Mouse (Mus musculus): ENCODE results near the gene Mpp2.

Mpp2 gene

DNA sequence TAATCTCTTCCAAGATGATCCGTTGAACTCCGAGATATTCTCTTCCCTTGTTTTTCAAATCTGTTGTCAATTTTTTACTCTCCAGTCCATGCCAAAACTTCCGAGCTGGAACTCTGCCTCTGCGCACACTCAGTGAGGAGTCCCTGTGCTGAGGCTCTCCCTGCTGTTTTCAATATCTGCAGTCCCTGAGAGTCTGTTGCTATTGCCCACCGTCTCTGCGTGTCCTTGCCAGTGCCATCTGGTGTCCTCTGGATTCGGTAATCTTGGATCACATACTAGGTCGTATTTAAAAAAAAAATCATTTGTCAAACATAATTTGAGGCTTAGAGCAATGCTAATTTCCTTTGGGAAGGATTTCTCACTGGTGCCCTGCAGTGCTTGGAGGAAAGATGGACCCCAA lies 53.4 kb downstream of the Mpp2 start:
- no peak for DNase-seq

DNA sequence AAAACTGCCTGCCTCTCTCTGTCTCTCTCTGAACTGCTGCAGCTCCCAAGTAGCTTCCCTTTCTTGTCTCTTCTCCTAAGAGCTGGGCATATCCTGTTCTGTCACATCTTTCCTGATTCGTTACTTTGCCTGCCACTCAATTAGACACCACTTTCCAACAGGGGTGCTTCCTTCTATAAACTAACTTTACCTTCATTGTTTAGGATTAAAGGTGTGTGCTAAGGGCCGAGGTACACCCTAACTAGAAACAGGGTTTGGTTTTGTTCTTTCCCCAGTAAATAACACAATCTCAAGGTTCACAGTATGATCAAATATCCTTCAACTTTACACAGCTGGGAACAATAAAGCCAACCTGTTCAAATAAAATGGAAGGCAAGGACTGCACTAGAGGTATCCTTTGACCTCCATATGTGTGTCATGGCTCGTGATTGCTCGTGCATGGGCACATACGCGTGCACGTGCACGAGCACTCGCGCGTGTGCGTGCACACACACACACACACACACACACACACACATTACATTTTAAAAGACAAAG lies 55.2 kb downstream of the Mpp2 start:
- no peak for DNase-seq

DNA sequence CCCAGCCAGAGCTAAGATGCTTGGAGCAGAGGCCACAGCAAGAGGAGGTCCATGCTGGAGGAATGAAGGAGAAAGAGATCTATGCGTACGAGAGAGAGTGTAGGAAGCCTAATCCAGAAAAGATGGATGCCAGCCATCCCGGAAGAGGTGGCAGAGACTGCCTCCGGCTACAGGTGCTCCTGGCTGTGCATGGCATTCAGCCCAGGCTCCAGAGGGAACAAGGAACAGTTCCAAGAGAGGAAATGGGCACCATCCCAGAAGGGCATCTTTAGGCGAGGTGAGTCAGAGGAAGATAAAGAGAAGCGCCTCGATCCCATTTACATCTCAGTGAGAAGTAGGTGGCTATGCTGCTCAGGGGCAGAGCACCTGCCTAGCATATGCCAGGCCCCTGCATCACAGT lies 57.2 kb downstream of the Mpp2 start:
- DNase-seq: no peak

DNA sequence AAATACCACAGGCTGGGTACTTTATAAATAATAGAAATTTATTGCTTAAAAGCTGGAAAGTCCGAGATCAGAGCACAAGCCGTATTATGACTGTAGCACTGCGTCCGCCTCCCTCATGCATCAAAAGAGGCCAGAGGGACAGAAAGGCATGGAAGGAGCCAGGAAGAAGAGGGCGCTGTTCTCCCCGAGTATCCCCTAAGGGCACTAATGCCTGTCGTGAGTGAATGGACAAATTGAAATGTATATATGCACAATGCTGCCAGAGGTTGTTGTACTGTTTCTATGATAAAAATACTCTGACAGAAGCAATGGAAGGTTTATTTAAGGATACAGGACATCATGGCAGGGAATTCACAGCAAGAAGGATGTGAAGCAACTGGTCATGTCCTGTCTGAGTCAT lies 58.3 kb downstream of the Mpp2 start:
- no peak for DNase-seq

DNA sequence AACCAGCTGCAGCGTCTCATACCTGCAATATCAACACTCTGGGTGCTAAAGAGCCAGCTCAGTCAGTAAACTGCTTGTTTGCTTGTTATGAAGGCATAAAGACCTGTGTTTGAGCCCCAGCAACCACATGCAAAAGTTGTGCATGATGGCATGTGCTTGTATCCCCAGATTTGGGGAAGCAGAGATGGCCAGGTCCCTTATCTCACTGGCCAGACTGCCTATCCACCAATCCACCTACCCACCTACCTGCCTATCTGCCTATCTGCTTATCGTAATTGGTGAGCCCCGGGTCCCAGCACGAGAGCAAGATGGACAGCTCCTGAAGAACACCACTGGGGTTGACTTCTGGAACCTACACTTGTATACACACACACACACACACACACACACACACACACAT lies 59.0 kb downstream of the Mpp2 start:
- no peak for DNase-seq

DNA sequence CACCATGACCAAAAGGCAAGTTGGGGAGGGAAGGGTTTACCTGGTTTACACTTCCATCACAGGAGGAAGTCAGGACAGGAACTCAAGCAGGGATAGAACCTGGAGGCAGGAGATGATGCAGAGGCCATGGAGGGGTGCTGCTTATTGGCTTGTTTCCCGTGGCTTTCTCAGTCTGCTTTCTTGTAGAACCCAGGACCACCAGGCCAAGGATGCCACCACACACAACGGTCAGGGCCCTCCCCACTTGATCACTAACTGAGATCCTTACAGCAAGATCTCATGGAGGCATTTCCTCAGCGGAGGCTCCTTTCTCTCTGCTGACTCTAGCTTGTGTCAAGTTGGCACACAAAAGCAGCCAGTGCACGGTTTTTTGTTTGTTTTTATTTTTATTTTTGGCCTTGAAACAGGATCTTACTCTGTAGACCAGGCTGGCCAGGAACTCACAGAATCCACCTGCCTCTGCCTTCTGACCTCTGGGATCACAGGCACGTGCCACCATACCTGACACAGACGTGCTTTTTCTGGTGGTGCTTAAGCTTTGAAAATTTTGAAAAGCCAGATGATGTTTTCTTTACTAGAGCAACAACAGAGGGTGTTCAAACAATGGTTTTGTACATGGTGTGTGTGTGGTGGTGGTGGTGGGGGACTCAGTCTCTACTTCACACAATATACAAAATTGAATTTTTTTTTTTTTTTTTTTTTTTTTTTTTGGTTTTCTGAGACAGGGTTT lies 60.1 kb downstream of the Mpp2 start, which contains the start of gene Mpp3:
Mpp3 (minus strand) TSS at position 375 of the 730 bp plus-strand sequence.
- DNase-seq: no peak

DNA sequence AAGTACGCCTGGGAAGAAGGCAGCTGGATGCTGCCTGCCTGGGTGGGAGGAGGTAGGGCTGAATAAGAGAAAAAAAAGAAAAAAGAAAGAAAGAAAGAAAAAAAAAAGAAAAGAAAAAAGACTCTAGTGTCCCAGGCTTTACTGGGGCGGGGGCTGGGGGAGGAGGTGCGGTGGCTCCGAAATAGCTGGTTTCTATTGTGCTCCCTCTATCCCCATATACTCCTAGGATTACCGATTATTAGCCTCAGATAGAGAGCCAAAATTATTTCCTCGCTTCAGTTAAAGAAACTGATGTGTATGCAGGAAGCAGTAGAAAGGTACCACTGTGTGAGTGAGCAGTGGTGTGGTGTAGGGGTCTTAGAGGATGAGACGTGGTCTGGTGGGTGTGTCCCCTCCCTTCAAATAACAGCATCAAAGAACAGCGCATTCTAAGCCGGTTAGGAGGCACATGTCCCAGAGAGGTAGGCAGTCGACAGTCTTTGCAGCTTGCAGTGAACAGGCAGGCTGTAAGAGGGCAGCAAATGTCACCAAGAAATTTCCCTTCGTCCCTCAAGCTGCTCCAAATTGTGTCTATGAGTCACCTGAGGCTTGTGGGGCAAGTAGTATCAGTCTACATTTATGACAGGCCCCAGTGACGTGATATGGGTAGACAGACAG lies 60.8 kb downstream of the Mpp2 start:
- DNase-seq: no peak

DNA sequence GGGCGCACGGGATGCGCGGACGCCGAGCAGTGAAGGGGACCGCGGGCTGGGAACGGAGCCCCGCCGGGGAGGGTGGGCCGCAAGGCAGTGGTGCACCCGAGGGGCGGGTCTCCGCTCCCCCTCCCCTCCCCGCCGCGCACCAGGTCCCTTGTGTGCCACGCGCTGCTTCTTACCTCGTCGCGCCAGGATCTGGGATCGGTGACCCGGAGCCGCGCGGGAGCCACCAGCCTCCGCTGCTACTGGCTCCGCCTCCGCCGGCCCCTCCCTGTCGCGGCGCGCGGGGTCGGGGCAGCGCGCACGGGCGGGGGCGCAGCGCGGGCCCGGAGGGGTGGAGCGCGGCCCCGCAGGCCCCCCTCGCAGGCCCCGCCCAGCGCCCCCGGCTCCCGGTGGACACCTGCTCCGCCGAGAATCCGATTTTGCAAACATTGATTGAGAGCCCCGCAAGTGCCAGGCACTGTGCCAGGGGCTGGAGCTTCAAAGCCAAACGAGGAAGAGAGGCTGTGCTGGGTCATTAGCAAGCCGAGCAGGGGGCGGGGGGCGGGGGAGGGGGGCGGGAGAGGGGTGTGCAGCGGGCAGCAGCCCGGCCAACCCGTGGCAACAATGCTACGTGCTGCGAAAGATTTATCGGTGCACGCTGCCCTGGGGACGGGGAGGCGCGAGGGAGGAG lies 61.5 kb downstream of the Mpp2 start:
- DNase-seq: peak; percentile 83

DNA sequence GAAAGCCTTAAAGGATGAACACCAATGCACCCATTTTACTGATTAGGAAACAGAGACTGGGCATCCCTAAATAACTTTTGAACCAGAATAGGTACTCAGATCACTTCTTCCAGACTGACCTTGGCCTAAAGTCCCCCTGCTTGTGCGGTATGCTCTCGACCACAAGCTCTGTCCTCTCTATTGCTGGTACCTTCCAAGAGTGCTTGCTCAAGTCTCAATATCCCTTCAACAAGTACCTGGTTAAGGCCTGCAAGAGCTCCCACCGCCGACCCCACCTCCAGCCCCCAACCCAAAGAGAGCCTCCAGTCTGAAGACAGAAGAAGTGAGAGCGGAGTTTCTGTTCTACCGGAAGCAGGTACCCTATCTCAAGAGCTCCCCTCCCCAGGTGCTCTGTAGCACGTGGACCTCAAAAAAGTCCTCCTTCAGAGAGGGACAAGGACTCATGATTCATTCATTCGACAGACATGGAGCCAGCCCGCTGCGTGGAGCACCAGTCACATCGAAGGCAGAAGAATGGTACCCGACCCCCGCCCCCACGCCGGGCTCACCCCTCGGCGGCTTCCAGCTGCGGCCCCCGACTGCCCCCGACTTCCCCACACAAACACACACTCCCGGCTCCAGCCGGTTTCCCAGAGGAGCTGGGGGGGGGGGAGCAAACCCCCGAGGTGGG lies 62.2 kb downstream of the Mpp2 start:
- DNase-seq: peak; percentile 43

DNA sequence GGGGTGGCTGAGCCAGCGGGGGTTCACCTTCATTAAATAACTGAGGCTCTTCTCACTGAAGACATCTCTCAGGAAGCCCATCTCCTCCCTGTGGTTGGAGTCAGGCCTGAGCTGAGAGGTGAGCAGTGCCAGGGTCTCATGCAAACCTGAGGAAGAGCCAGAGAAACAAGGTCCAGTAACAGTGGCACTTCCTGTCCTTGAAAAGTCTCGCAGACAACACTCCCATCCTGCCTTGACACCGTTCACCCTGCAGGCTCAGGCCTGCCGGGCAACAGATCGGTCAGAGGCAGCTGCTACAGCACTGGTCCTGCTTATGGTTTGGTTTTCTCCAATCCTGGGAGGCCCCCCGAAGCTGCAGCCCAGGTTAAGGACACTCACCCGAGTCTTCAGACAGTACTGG lies 63.0 kb downstream of the Mpp2 start:
- DNase-seq: no peak

DNA sequence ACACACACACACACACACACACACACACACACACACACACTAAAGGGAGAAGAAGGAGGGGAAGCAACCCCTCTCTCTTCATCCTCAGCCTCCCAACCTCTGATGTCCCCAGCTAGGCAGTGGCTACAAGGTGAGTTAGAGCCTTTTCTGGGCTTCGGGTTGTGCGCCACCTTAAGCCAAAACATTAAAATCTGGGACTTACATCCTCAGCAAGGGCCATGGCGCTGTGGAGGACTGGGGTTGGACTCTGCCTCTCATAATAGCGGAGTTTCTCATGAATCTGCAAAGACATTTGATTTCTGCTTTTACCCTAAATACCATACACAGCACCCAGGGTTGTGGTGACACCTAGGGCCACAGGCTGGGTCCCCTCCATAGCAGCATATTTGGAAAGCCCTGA lies 63.4 kb downstream of the Mpp2 start:
- no peak for DNase-seq

DNA sequence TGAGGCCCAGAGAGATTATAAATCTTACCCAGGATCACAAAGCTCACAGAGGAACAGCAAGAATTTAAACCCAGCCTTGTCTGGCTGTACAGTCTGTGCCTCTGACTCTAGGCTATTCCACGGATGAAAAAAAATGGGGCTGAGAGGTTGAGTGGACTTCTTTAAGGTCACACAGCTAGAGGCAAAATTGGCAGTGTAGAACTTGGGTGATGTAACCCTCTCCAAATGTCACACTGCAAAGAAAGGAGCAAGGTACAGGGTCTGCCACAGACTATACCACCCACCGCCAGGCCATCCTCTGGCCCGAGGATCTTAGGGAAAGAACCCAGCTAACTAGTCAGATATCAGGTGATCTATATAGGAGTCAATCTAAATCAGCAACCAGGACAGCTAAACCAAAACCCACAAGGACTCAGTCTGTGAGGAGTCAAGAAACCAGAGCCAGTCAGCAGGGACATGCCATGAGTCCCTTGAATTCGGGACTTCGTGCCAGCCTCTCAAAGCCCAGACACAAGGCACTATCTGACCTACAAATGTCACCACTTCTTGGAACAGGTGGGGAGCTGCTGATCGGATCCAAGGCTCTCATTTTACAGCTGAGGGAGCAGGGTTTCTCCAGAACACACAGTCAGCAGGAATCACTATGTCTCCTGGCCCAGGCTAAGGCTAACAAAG lies 64.1 kb downstream of the Mpp2 start:
- no peak for DNase-seq

DNA sequence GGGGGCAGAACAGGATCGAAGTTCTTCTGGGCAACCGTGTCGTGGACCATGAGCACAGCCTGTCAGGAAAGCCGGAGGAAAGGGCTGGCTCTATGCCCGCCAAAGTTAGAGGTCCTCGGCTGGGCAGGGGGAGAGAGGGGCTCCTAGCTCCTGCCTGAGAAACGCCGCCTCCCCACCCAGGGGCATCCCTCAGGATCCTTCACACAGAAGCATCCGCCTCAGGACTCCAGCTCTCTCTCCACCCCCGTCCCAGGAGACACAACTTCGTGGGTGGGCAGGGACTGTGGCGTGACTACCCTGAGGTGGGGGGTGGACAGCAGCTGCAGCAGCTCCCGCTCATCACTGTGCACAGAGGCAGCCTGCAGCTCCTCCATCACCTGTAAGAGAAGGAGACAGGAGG lies 64.9 kb downstream of the Mpp2 start:
- DNase-seq: no peak

DNA sequence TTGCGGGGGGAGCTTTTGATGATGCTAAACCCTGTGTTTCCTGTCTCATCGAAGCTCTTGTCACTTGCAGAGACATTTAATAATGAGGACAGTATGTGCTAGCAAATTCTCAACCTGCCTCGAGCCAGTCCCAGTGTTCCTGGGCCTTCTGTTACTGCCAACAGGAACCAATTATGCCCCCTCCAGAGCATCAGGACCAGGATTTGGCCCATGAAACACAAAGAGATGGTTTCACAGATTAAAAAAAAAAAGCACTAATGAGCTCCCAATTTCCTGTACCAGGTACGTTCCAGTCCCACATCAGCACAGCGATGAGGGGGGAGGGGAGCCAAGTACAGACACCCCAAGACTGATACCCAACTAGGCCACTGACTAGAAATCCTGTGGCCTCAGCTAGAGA lies 67.1 kb downstream of the Mpp2 start:
- DNase-seq: no peak

DNA sequence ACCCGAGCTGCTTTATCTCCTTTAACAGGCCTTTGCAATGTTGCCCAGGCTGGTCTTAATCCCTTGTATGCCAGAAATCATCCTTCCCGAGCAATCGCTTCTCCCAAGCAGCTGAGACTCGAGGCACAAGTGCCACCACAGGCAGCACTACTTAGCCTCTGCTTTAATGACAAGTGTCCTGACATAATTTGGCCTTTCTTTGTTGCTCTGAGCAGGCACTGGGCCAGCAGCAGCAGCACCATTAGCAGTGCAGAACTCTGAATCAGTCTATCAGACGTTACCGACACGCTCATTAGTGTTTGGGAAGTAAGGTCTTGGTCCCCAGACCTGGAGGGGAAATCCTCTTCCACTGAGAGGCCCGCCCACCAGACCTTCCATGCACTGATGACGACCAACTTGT lies 68.6 kb downstream of the Mpp2 start:
- DNase-seq: no peak

DNA sequence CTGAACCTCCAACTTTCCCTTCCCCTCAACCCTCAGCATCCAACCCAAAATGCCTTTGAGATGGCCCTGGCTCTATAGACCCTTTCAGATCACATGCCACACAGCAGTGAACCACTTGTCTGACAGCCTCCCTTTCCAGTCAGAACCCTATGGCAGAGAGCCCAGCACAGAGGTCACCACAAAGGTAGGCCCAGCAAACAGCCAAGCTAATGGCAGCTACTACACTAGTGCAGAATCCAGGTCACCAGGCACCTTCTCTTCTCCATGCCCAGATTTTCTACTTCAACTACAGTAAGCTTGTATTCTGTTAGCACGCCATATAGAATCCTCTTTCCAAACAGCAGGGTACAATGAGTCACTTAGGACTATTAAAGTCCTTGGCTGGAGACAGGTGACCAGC lies 72.2 kb downstream of the Mpp2 start:
- no peak for DNase-seq

DNA sequence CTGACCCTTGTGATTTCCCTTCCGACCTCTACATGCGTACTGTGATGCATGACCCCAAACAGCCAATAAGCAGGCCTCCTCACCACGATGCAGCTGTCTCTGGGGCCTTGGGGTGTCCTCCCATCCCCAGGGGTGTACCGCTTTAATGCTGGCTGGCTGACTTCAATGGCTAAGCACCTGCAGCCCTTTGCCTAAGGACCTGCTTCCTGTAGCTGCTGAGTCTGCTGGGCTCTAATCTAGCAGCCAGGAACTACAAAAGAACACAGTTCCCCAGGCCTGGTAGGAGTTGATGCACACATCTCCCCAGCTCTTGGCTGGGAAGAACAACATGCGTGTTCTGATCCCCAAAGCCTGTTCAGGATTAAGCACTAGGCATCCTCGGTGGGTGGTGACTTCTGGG lies 72.8 kb downstream of the Mpp2 start:
- DNase-seq: no peak

DNA sequence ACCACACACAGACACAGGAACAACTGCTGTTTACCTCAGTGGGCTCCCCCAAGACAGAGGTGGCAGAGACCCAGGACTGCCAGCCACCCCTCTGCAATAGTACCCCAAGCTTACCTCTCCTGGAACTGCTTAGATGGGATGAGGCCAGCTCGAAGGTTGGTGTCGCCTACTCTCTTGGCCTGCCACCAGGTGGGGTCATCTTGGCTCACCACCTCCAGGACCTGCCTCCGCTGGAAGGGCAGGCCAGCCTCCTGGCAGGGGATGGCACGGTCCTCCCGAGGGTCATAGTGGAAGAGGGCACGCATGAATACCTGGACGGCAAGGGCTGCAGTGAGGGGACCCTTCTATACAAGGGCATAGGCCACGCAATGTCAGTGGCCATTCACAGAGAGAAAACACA lies 75.1 kb downstream of the Mpp2 start:
- DNase-seq: no peak

DNA sequence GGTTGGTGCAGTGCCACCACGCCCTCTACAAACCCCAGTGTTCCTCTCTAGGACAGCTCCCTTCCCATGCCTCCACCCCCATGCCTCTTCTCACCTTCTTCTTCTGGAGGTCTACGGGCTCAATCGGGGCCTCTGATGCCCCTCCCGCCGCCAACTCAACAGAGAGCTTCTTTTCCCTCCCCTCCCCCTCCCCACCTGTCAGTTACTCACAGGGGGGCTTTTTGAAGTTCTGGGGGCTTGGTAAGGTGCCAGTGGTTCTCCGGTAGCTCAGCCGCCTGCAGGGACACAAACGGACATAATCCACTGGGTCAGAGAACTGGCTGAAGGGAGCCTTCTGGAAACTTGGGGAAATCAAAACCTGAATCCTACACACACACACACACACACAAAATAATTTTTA lies 76.8 kb downstream of the Mpp2 start:
- DNase-seq: no peak

DNA sequence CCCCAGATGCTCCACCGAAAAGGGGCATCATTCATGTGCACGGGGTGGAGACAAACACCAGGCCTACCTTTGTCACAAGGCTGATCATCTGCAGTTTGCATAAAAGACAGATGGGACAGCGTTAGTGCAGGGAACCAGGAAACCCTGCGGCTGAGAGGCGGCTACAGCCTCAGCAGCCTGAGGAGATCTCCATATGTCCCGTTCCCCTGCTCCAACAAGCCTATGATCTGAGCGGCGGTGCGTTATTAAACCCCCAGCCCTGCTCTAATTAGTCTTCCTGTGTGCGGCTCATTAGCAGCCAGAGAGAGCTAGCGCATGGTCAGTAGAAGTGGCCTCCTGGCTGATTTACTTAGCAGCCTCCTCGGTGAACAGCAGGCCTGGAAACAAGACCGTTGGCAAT lies 78.2 kb downstream of the Mpp2 start:
- DNase-seq: no peak

DNA sequence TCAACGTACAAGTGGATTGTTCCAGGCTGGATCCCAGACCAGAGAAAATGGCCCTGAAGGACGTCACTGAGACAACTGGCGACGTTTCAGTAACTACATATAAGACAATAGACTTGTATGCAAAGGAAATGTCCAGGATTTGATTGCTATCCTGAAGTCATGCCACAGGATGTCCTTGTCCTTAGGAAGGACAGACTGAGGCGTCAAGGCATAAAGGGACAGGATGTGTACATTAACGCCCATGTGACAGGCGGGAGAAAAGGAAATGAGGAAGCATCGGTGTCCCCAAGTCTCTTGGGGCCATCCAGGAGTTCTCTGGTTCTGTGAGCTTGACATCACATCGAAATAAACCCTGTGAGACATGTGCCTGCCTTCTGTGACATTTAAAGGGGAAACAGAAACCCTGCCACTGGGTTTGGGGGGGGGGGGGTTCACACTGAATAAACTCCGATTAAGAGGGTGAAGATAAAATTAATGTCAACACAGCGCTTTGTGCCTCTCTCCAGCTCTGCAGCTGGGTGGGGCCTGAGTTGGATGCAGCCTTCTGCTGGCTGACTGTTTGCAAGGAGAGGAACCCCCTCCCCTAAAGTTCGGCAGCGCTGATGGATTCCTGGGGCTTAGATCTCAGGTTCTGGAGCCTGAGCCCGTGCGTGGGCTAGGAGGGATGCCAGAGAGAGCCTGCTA lies 79.2 kb downstream of the Mpp2 start:
- DNase-seq: no peak

DNA sequence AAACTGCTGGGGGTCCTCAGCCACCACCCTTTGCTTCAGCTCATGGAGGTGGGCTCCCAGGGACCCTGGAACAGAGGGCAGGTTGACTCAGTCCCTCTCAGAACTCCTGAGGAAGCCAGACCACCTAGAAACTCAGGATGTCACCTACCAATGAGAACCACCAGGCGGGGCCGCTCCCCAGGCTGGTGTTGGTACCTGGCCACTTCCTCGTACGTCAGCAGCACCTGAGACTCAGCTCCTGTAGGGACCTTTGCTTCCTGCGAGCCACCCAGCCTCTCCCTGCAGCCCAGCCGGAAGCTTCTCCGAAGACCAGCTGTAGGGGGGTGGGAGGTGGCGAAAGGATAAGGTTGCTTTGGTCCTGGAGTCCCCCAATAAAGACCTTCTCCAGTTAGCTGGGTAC lies 79.9 kb downstream of the Mpp2 start:
- no peak for DNase-seq

Measured in kidney, postnatal 10 days (tissue).